Mouse (Mus musculus) Muller cell, postnatal 12 days (primary cell): ENCODE data around the gene Lpar1.
A peak's percentile ranks its signal among the peaks of the same experiment; 100 is the strongest.

Source experiments
- DNase-seq: peaks from one replicate; pipeline ENCODE4 v3.0.0-alpha.2; 2015; ENCODE audit errors: inconsistent ontology term

The Lpar1 gene

DNA sequence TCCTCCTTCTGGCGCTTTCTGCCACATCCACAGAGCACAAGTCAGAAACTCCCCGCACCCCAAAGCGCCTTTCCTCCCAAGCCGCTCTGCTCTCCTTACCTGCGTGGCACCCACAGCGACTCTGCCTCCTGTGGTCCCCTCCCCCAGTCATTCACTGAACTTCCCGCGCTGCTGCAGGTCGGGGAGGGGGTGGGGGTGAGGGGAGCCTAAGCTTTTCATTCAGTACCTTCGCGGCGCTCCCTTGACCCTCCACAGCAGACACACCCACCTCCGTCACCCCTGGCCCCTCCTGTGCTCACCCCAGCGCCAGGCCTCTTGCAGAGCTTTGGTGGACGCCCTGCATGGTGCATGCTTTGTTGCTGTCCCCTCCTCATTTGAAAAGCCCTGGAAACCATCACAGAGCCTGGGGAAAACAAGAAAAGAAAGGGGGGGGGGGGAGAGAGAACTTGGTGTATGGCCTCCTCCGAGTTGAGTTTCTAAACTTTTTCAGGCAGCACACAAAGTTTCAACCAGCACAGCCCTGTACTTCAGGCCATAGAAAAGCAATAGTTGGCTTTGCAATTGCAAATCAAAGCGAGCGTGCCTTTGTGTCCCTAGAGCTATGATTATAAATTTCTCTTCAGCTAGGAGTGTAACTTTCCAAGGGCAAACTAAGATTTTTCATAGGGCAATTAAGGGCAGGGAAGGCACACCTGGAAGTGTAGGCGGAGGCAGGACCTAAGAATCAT, at the start of gene Lpar1:
TSS of gene Lpar1 (minus strand) at position 268 of the 728 bp plus-strand sequence.
- peak; percentile 6 for DNase-seq

DNA sequence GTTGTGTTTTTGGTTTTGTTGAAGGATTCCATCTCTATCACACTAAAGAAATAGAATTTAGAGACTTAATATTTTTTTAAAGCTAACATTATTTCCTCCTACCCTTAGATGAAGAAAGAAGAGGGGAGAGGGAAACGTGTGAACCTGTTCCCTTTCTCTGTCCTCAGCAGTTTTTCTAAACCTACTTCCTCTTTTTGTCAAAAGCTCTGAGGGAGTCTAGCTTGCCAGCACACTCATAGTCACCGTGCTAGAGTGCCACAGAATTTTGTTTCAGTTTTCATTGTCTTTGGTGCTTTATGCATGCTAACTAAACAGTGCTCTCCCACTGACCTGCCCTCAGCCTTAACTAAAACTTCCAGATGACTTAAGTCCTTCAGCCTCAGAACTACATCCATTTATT, 32.2 kb upstream of the Lpar1 start:
- peak; percentile 6 for DNase-seq

DNA sequence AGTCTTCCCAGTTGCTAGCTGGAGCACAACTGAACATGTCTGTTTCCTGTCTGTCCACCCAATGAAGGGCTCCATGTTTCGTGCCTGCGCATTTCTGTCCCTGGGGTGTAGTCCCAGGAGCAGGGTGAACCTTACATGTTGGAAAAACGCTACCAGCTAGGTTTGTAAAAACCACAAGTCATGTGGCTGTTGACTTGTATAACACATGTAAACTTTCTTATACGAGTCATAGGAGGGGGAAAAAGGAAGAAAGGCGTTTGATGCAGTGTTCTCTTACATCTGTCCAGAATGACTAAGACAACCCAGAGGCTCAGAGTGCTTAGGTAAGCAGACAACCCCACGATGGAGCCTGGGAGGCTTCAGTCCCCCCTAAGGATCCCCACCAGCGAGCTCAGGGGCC, 27.5 kb upstream of the Lpar1 start:
- DNase-seq: no peak

DNA sequence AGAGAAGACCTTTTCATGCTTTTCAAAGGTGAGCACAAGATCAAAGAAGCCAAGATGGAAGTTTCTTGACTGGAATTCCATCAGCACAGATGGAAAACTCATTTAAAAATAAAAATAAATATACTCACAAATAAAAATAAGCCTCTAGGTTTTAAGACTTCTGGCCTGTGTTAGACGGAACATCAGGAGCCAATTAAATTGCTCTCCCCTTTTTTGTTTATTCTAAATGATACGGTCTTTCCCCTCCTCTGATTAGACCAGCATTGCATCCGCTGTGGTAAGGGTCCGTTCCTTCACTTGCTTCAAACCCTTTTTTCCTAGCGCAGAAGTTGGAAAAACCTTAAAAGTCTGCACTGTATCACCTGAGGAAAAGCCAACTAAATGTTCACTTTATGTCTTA, 26.8 kb upstream of the Lpar1 start:
- DNase-seq: no peak

DNA sequence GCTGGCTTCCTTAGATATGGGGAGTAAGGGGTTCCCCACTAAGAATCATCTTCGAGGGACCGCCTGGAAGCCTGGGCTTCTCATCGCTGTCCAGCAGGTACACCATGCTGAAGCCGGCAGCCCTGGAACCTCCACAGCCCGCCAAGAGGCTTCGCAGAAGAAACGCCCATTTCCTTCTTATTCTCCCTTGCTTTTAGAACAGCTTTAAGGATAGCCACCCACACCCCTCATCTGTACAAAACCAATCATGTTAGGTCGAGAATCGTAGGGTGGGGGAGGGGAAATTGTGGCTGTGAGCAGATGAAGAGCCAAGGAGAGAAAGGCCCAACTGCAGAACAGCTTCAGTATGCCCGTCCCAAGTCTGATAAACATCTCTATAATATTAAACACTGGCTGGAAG, 26.4 kb upstream of the Lpar1 start:
- DNase-seq: no peak

DNA sequence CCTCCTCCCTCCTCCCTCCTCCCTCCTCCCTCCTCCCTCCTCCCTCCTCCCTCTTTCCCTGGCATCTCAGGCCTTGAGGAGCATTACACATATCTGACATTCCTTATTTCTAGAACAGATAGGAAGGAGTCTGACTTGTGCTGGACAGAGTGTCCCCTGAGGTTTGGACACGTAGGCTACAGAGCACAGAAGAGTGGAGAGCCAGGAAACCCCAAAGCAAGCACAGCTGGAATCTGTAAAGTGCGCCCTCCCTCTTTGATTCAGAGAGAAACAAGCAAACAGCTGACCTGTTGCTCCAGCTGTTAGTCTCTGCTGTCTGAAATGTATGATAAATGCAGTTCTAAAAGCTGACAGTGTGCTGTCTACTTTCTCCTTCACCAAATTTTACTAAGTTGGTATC, 24.8 kb upstream of the Lpar1 start:
- DNase-seq: no peak

DNA sequence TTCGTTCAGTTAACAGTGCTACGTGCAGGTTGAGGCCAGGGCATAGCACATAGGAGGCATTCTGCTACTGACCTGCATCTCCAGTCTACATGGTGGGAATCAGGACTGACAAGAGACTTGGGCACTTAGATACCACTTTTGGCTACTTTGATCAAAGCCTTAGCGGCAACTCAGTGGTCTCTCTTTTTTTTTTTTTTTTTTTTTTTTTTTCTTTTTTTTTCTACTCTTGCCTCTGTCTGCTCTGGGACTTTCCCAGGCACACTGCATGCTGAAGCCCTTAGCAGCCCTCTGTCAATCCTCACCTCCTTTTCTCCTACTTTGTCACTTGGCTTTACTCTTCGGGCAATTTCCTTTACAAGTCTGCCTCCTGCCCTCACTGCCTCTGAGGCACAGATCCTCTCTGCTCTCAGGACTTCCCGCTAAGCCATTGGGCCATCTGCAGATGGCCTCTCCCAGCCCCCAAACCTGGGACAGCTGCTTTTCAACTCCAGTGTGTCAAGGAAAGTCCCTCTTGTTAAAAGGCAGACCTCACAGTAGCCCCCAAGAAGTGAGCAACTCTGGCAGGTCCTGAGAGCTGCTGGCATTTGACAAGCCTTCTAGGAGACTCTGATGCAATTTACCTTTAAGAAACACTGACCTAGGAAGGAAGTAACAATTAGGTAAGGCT, 23.8 kb upstream of the Lpar1 start:
- no peak for DNase-seq

DNA sequence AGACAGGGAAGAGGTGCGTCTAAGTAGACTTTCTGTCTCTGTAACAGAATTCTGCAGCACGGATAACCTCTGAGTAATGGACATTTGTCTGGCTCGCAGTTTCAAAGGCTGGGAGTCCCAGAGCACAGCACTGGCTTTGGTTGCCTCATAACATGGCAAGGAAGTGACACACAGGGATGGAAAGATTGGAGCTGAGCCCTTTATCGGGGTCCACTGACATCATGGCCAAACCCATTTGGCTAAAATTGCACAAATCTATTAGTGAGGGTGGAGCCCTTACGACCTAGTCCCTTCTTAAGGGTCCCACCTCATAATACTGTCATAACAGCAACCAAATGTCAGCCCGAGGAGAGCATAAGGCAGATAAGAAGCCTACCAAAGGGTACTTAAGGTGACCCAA, 22.1 kb upstream of the Lpar1 start:
- no peak for DNase-seq

DNA sequence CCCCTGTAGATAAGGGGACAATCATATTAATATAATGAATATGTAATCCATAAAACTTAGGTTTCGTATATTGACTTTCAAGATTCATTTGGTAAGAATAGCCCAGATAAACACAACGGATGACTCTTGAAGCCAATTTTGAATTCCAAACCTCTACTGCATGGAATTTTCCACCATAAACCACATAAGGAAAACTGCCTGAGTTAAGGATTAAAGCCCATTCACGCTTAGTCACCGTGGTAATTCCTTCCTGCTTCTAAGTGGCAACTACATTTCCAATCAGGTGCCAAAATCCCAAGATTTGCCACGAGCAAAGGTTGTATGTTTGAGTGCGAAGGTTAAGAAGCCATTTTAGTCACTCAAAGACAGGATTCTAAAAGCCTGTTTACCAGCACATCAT, 20.3 kb upstream of the Lpar1 start:
- no peak for DNase-seq

DNA sequence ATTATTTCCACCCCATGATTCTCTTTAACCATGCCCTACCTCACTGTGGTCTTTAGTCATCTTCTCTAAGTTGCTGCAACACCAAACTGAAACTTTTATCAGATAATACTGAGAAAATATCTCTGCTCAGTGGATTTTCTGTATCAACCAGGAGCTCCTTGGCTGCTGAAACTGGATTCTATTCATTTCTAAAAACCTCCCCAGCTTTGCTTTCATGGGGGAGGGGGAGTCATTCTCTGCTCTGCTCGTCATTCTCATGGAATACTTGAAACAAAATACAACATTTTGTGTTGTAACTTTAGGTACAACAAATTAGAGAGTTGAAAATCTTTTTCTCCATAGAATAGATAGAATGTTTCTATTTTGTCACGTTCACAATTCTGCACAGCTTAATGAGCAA, 18.7 kb upstream of the Lpar1 start:
- DNase-seq: no peak

DNA sequence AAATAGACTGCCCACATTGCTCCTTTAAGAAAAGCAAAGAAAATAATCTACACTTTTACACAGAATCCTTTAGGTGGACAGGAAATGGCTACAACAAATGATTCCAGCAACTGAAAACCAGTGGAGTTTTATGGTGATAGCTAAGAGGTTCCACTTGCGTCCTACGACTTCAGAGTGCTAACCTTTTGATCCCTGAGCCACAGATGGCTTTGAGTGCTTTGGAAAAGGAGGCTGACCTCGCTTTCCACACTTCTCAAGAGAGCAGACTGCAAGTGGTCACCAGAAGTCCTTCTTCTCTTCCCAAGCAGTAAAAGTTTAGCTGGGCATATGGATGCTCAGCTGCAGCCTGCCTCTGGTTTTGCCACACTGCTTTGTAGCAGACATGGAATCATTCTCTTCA, 18.0 kb upstream of the Lpar1 start:
- DNase-seq: no peak

DNA sequence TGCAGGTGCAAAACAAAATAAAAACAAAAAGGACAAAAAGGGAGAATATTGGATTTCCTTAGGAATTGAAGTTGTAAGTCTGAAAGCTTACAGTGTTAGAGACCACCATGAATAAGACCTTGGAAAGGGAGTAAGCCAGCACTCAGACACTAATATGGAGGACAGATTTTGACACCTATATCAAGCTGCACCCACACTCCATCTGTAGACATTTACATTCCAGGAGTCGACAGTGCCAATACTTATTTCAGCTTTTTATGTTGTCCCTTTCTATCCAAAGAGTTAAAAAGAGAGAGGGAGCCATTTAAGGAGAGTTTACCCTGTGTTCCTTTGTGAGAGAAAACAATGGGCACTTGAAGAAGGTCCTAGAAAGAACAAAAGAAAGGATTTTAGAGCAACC, 17.5 kb upstream of the Lpar1 start:
- DNase-seq: no peak

DNA sequence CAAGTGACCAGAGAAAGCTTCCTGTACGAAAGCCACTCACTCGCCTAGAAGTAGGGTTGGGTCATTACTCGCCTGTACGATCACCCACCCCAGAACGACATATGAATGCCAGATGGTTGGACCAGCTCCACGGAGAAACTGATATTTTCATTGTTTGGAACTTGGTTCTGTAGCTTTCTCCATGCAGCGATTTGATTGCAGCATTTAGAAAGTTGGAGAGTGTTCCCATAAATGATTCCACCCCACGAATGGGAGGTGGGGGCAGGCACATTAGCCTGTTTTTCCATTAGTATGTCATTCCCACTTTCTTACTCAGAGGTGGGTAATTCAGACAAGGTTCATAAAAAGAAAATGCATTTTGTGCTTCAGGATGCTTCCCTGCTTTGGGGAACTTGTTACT, 14.8 kb upstream of the Lpar1 start:
- DNase-seq: no peak

DNA sequence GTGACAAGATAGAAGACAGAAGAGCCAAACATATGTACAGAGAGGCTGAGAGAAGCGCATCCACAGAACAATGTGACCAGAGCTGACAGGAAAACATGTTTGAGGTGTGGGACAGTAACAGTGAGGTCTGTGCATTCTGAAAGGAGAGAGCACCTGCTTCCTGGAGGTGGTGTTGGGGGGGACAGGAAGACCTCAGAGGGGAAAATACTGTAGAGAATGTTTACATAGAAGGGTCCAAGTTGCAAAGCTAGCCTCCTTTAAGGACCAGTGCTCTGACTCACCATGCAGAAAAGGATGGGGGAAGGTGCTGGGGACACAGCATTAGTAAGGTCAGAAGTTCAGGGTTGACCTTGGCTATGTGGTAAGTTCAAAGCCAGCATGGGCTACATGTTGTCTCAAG, 9.1 kb upstream of the Lpar1 start:
- no peak for DNase-seq

DNA sequence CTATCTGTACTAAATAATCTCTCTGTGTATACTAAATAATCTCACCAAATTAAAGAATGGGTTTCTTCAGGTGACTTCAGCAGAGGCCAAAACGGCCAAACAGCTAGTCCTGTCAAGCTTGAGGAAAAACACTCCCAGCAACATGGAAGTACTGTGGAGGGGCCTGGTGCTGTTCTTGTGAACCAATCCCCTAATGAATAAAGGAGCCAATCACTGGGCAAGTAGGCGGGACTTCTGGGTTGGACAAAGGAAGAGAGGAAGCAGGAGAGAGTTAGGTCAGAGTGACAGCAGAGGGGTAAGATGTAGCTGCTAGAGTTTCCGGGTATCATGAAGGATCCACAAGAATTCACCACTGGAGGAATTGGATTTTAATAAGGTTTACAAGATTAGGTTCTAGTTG, 3.3 kb upstream of the Lpar1 start:
- no peak for DNase-seq

DNA sequence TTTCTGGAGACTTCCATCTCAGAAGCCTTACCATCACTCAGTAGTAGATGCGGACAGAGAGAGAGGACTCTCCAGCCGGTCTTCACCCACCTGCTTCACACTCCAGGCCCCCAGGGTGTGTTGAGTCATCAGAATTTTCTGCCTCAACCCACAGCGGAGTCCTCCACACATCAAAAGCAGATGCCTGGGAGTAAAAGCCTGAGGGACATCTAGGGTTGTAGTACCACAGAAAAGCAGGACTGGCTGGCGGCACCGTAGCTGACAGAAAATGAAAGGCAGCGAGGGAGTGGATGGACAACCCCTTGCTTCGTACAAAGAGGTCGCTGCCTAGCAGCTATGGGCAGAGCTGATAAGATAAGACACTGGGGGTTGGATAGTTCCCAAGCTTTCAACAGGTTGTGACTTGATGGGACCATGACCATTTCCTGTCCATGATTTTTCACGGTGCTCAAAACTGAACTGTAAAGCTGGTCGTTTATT, 701 bp upstream of the Lpar1 start:
- no peak for DNase-seq

DNA sequence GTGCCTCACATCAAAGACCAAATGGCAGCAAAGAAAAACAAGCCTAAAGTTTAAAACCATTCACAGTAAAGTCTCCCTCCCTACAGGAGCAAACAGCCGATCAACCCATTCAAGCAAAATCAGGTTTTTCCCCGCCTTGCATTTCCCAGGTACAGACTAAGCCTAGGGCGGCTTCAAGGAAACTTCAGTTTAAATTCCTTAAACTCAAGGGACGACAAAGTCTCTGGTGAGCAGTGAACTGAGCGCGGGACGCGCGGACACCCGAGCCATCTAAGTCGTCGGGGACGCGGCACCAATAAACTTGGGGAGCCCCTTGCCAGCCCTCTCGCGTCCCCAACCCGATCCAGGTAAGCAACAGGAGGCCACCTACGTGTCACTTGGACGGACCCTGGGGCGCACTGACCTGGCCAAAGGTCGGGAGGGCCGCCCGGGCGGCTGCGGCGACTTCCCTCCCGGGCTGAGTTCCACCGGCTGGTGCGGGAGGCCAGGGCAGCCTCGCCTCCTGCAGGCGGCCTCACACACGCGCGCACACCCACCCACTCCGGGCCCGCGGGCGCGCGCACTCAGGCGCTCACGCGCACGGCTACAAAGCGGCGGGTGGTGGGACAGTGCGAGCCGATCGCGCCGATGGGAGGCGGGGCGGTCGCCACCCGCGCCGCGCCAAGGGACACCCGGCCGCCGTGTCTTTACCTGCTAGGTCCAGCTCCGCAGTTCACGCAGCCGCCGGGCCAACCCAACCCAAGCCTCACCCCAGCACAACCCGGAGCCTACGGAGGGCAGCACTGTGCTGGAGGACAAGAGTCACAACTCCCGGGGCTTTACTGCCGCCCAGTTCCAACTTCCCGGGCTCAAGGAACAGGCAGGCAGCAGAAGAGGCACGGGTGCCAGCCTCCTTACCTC, 717 bp downstream of the Lpar1 start:
- DNase-seq: peak; percentile 86

DNA sequence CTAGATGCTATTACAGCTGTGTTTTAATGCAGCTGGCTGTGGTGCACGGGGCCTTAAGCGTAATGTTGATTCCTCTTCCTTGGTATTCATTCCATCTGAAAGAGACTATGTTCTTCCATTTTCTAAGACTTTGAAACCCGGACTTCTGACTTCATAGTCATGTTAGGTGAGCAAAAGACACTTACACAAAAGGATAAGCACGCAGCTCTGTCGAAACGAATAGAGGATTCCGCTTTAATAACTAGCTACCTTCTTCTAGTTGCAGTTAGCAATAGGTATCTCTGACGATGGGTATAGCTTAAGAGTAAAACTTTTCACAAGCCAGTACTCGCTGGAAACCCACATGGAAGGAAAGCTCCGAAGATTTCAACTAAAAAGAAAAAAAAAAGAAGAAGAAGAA, 1.5 kb downstream of the Lpar1 start:
- peak; percentile 37 for DNase-seq

DNA sequence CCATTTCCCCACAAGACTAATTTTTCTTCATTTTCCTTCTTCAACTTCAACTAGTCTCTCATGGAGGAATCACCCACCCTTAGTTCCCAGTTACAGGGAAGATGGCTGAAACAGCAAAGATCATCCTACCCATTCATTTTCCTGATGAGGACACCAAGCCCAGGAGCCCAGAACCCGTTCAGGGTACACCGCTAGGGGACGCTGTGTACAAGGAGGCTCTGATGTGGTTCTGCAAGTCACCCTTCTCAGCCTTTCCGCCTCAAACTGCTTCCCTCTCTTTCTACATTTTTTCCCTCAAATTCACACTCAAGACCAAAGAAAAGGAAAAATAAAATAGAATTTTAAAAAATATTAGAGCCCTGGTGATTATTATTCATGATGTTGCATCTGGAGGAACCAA, 1.9 kb downstream of the Lpar1 start:
- DNase-seq: peak; percentile 52

DNA sequence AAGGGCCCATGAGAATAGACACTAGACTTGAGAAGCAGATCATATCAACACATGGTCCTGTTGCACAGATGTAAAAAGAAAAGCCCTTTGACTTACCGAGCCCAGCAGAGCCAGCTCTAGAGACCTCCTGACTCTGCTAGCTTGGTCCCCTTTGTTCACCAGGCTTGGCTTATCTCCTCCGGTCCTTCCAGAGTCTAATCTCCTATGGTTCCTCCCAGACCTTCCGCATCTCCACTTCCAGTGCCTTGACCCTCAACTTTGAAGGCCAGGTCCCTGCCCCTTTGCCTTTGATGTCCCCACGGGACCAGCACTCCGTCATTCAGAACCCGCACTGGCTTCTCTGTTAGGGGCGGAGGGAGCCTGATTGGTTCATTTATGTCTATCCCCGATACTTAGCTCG, 6.0 kb downstream of the Lpar1 start:
- no peak for DNase-seq

DNA sequence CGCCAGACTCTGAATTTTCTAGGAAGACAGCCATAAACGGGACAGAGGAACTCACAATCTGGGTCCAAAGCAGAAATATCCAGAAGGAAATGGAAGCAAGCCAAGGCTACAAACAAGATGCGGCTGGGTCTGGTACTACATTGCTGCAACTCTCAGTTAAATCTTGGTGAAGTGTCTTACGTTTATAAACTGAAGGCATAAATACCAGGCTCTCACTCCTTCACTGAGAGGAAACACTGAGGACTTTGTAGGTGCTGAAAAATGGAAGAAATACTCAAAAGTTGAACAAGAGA, 6.5 kb downstream of the Lpar1 start:
- DNase-seq: no peak

DNA sequence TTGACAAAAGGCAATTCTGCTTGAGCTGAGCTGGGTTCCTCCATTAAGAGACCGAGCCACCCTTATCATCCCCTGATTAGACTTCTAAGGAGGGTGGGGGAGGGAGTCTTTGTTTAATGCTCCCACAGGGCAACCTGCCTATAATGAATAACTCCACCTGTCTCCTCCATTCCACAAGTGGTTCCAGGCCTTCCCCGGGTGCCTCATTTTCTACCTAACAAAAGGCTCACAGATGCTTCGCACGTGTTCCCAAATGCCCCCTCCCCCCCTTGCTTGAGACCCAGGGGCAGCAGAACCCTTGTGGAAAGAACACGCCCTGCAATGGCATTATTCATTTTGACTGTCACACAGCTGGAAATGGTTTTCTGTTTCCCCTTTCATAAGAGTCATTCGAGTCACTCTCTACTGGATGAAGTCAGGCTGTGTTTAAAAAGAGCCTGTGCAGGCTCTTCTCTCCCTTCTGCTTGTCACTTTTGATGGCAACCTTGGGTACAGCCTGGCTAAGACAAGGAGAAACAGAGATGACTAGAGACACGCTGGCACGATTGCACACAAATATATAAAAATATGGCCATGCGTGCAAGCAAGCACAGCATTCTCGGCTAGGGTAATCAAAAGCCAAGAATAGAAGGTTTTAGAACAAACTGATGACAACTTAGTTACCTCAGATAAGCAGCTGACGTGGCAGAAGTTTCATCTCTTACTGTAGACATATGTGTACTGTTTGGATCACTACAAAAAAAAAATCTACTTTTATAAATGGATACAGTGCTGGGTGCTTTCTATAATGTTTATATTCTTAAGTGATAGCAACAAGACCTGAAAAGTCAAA, 7.0 kb downstream of the Lpar1 start:
- DNase-seq: no peak
